Mouse (Mus musculus): Measurements from ENCODE around the gene Terf2ip. TPM values are rescaled to one million over a fixed set of nuclear protein-coding genes. Genes with fewer than 3 reads are reported as not detected.

The Terf2ip gene
- total RNA-seq (2012; rRNA removed) (8.1 and 9.4 TPM in 2 replicates), total RNA-seq (2014; rRNA removed) (12.0 and 12.4 TPM in 2 replicates), polyA plus RNA-seq (2012; ENCODE audit: insufficient read length, low read depth) (11.7 and 13.7 TPM in 2 replicates)

DNA sequence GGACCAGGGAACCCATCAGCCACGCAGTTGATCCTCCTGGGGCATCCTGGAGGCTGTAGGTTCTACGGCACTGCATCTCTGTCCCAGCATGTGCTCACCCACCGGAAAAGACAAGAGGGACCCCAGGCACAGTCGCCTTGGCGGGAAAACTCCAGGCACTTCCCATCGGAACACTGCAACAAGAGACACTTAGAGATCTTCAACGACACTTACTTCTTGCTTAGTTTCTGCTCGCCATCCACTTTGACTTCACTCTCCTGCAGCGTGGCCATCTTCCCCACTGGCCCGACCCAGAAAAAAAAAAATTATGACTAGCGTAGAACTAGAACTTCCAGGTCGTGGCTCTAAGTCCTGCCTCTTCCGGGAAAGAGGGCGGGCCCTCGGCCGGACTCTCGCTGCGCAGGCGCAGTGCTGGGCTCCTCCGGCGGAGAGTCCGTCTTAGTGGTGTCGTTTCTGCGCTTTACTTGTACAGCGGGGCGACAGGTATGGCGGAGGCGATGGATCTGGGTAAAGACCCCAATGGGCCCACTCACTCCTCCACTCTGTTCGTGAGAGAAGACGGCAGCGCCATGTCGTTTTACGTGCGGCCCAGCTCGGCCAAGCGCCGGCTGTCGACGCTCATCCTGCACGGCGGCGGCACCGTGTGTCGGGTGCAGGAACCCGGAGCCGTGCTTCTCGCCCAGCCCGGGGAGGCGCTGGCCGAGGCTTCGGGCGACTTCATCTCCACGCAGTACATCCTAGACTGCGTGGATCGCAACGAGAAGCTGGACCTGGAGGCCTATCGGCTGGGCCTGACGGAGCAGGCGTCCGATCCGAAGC is at the start of gene Terf2ip, which contains the start of gene Kars:
Gene Terf2ip, plus strand, starts transcription at position 402 of the 819 bp plus-strand sequence.
Gene Kars, minus strand, starts transcription at position 327 of the 819 bp plus-strand sequence.
- Histone ChIP-seq H3K27me3 (replicated peaks) (no peaks in the 10 kb centered on the region), H3K9me3 (replicated peaks; ENCODE audit: low read length) (no peaks in the 10 kb centered on the region), H3K9ac (ENCODE audit: insufficient read depth, low read depth) (peak within 1 kb of the TSS; percentile 82), H3K4me1 (ENCODE audit: control insufficient read depth in 1 of 2, insufficient read depth in 2 of 2) (peaks cover 8 to 22% of the 10 kb centered on the region in 2 experiments), H3K4me3 (replicated peaks in 1 of 3; ENCODE audit: low read depth in 2 of 3, low read length in 2 of 3, poor library complexity in 1 of 3) (peak within 1 kb of the TSS; percentile 70 to 95 (median 90)), H3K4me2 (ENCODE audit: insufficient read depth, low read depth, poor library complexity, severe bottlenecking) (peak within 1 kb of the TSS; percentile 95), H3K27ac (ENCODE audit: insufficient read depth, low read depth) (peak within 1 kb of the TSS; percentile 42; the same call in 1 of the 2 replicates), H3K36me3 (replicated peaks in 1 of 2; ENCODE audit: control insufficient read depth in 1 of 2, insufficient read depth in 1 of 2, low read length in 1 of 2) (peaks cover 8 to 39% of the 10 kb centered on the region in 2 experiments), H3K79me2 (replicated peaks; ENCODE audit: control insufficient read depth, extremely low read depth, insufficient read depth, poor library complexity, severe bottlenecking) (peaks cover 62% of the 10 kb centered on the region)
- peak; percentile 92 for DNase-seq (ENCODE audit: extremely low read depth)
- dilution Hi-C loops (cut with MboI; ENCODE audit: extremely low pct_ligation_motif_present, extremely low pct_unique_long_range_greater_than_20kb, low sequenced_read_pairs) (no loop called here), in situ Hi-C loops (cut with MboI; ENCODE audit: low pct_ligation_motif_present, low pct_unique_long_range_greater_than_20kb, low sequenced_read_pairs) (no loop called here)
- TF ChIP-seq EP300 (IDR thresholded peaks at IDR 0.05; ENCODE audit: low read length) (no peak), TBP (conservative IDR thresholded peaks at IDR 0.05; ENCODE audit: low read depth, low read length) (peak; percentile 84), HCFC1 (IDR thresholded peaks at IDR 0.05; ENCODE audit: low read depth, low read length) (peak; percentile 88), TCF12 (IDR thresholded peaks at IDR 0.05; ENCODE audit: low read depth, low read length) (peak; percentile 82), NELFE (IDR thresholded peaks at IDR 0.05; ENCODE audit: low read depth, low read length) (peak; percentile 97), UBTF (IDR thresholded peaks at IDR 0.05; ENCODE audit: low read depth, low read length) (peak; percentile 92), ZKSCAN1 (IDR thresholded peaks at IDR 0.05; ENCODE audit: borderline replicate concordance, low read depth, low read length) (no peak), MAFK (IDR thresholded peaks at IDR 0.05; ENCODE audit: insufficient replicate concordance, low read length) (0 out of 2 replicates have a peak, but pooled peaks have one; percentile 5), KAT2A (IDR thresholded peaks at IDR 0.05; ENCODE audit: insufficient replicate concordance, low read length) (peak; percentile 81; the same call in 1 of the 2 replicates), JUND (conservative IDR thresholded peaks at IDR 0.05; ENCODE audit: low read depth, low read length) (no peak), ZNF384 (IDR thresholded peaks at IDR 0.05; ENCODE audit: low read depth, low read length) (peak; percentile 99), E2F4 (IDR thresholded peaks at IDR 0.05; ENCODE audit: insufficient replicate concordance, low read depth, low read length) (peak; percentile 82; the same call in 1 of the 2 replicates), MYC (IDR thresholded peaks at IDR 0.05; ENCODE audit: low read depth, low read length) (peak; percentile 97), SMC3 (IDR thresholded peaks at IDR 0.05; ENCODE audit: low read depth, low read length) (no peak), NRF1 (IDR thresholded peaks at IDR 0.05; ENCODE audit: low read depth, low read length) (peak; percentile 99), USF1 (IDR thresholded peaks at IDR 0.05; ENCODE audit: low read depth, low read length) (no peak), MAX (IDR thresholded peaks at IDR 0.05; ENCODE audit: low read length) (peak; percentile 92), RAD21 (IDR thresholded peaks at IDR 0.05; ENCODE audit: low read depth, low read length) (no peak), IRF4 (IDR thresholded peaks at IDR 0.05; ENCODE audit: low read depth, low read length) (peak; percentile 36; the same call in 1 of the 2 replicates), MEF2A (IDR thresholded peaks at IDR 0.05; ENCODE audit: borderline replicate concordance, low read depth, low read length) (peak; percentile 62; the same call in 1 of the 2 replicates), CTCF (conservative IDR thresholded peaks at IDR 0.05 in 1 of 2, IDR thresholded peaks at IDR 0.05 in 1 of 2; ENCODE audit: low read depth in 2 of 2, low read length in 2 of 2) (no peak), JUN (IDR thresholded peaks at IDR 0.05; ENCODE audit: insufficient read depth, low read depth, low read length) (no peak), SIN3A (IDR thresholded peaks at IDR 0.05; ENCODE audit: low read length) (peak; percentile 95), CHD2 (IDR thresholded peaks at IDR 0.05; ENCODE audit: low read length) (peak; percentile 88), PAX5 (IDR thresholded peaks at IDR 0.05; ENCODE audit: low read length) (no peak), ZMIZ1 (IDR thresholded peaks at IDR 0.05; ENCODE audit: low read depth, low read length) (peak; percentile 92), ETS1 (conservative IDR thresholded peaks at IDR 0.05; ENCODE audit: low read depth, low read length) (peak; percentile 35; the same call in 1 of the 2 replicates), RCOR1 (conservative IDR thresholded peaks at IDR 0.05; ENCODE audit: low read depth, low read length) (no peak; the same call in 1 of the 2 replicates), USF2 (conservative IDR thresholded peaks at IDR 0.05; ENCODE audit: low read depth, low read length) (no peak), ZC3H11A (IDR thresholded peaks at IDR 0.05; ENCODE audit: low read depth, low read length) (no peak), POLR2A (IDR thresholded peaks at IDR 0.05; ENCODE audit: low read depth, low read length) (peak; percentile 92), POLR2AphosphoS2 (IDR thresholded peaks at IDR 0.05; ENCODE audit: low read depth, low read length) (peak; percentile 82; the same call in 1 of the 2 replicates), MXI1 (IDR thresholded peaks at IDR 0.05; ENCODE audit: low read depth, low read length) (peak; percentile 93; the same call in 1 of the 2 replicates), ELF1 (IDR thresholded peaks at IDR 0.05; ENCODE audit: low read depth, low read length) (peak; percentile 91), BHLHE40 (IDR thresholded peaks at IDR 0.05; ENCODE audit: low read depth, low read length) (0 out of 2 replicates have a peak, but pooled peaks have one; percentile 4), GABPA (IDR thresholded peaks at IDR 0.05; ENCODE audit: insufficient replicate concordance, low read depth, low read length) (no peak; the same call in 1 of the 2 replicates), CHD1 (IDR thresholded peaks at IDR 0.05; ENCODE audit: low read depth, low read length) (no peak)
